Mouse (Mus musculus) erythroblast, adult 5-6 weeks (primary cell): ENCODE results near the gene Mmp11. TPM values are rescaled to one million over a fixed set of nuclear protein-coding genes. Genes with fewer than 3 reads are reported as not detected.
A peak's percentile ranks its signal among the peaks of the same experiment; 100 is the strongest.

ENCODE experiments used
- ATAC-seq: replicated peaks from 2 replicates; pipeline ENCODE4 v1.8.0; 2016; ENCODE audit warnings: moderate number of reproducible peaks, mild to moderate bottlenecking, moderate TSS enrichment, inconsistent platforms; ENCODE audit not compliant: poor library complexity, low FRiP score, severe bottlenecking
- total RNA-seq, 2 experiments: library from RNA; stranded (forward) in 1 of 2; stranded (reverse) in 1 of 2; fragments of 150-400 nt in 1 of 2; fragments of 200-764, 138-1000 nt in 1 of 2; gene quantifications; 2 replicates each; pipeline versions ENCODE4 v1.2.3 to v1.2.4; 2015 to 2017; ENCODE audit warnings: low replicate concordance in 2 of 2

Mmp11 gene
- total RNA-seq, 2 experiments from 2014 or later, result not detected

DNA sequence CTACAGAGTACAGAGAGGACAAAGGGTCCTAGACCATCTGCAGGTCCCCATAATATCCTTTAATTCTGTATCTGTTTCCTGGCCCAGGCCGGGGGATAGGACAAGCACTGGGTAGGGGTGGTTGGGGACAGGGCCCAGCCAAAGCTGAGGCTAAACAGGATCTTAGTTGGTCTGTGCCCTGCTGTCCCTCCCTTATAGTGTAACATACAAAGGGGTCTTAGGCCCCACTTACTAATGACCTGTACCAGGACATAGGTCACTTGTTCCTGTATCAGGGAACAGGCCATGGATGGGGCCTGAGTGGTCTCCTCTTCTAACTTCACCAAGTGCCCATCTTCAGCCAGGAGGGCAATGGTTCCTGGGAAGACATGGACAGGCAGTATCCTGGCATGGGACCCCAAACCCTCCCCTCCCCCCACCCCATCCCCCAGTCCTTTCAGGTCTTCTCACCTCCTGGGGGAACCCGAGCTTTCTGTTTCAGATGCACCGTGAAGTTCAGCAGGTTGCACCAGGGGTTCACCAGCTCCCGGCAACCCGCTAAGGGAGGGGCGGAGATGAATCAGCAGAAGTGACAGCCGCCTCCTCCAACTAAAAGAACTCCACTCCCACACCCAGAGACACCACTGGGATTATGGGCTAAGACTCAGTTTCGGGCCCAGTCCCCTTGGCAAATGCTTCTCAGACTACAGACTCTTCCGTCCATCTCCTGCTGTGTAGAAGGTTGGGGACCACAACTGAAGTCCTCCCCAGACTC lies 3.4 kb upstream of the Mmp11 start:
- peak; percentile 82 for ATAC-seq

DNA sequence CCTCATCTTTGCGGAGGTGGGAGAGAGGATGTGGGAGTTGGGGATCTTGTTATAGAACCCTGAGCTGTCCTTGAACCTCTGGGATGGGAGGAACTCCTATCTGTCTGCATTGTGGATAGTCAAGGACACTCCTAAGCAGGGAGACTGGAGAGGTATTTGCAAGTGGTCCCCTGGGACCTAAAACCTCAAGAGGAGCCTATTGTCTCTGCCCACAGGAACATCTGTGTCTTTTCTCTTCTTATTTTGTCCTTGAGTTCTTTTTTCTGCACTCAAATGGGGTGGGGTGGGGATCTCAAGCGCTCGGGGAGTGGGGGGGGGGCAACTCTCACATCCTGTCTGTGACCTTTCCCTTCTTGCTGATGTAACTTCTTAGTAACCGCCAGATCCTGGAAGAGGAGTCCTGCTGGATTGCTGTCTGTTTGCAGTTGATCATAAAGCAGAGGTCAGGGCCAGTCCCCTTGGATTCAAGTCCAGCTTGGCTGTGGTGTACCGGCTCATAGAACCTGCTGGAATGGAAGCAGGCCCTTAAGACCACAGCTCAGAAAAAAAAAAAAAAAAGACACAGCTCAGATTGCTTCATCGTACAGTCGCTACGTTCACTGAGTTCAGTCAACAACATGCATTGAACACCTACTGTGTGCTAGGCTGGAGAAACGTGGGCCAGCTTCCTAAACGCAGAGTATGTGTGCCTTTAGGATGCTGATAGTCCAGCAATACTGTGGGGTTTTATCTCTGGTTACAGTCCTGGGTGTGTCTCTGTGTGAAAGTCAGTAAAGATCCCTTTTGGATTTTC lies 1.8 kb upstream of the Mmp11 start:
- peak; percentile 56 for ATAC-seq

DNA sequence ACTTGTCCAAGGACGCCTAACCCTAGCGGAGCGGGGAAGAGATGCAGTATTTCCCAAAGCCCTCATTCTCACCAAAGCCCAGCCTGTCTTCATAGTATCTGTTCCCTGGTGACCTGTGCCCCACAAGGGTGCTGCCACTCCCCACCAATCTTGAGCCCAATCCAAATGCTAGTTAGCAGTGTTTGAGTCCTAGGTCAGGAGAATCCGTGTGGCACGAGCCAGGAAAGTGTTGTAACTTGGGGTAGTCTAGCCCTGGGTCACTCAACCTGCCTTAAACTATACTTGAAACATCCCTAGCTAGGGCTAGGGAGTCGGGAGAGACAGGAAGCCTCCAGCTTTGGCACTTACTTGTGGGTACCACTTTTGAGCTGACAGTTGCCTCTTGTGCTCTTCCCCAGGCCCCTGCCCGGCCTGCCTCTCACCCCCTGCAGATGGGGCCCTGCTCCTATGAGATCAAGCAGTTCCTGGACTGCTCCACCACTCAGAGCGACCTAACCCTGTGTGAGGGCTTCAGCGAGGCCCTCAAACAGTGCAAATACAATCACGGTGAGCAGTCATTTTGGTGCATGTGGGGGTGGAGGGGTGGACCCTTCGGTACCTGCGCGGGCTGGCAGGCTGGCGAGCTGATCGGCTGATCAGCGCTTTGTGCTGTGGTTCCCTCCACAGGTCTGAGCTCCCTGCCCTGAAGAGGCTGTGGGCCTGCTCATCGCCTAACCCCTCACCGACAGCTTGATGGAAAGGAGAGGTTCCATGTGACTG lies 792 bp upstream of the Mmp11 start:
- no peak for ATAC-seq

DNA sequence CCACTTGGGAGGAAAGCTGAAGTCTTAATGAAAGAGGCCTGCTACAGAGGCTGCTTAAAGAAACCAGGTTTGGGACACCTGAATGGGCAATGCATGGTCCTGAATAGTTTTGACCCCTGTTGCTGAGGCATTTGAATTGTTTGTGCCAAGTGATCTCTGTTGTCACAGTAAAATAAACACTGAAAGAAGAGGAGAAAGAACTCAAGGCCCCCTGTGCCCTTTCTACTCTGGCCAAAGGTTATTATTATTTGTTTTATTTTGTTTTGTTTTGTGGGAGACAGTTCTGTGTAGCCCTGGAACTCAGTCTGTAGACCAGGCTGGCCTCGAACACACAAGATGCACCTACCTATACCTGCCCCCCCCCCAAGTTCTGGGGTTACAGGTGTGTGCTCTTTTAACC lies 1.3 kb downstream of the Mmp11 start:
- no peak for ATAC-seq

DNA sequence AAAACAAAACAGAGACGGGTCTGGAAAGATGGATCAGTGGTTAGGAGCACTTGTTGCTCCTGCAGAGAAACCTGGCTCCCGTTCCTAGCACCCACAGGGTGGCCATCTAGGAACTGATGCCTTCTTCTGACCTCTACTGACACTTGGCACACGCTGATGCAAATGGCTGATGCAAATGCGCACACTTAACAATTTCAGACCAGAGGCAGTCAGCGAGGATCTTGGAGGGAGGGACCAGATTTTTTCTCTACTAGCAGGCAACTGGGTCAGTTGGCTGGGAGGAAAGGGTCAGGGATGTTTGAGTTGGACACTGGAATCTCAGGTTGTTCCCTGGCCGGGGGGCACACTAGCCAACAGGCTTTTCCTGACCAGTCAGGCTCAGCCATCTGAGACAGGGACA lies 3.4 kb downstream of the Mmp11 start, which contains the start of gene Chchd10:
Chchd10 (plus strand) TSS at position 240 of the 400 bp plus-strand sequence.
- ATAC-seq, result no peak

DNA sequence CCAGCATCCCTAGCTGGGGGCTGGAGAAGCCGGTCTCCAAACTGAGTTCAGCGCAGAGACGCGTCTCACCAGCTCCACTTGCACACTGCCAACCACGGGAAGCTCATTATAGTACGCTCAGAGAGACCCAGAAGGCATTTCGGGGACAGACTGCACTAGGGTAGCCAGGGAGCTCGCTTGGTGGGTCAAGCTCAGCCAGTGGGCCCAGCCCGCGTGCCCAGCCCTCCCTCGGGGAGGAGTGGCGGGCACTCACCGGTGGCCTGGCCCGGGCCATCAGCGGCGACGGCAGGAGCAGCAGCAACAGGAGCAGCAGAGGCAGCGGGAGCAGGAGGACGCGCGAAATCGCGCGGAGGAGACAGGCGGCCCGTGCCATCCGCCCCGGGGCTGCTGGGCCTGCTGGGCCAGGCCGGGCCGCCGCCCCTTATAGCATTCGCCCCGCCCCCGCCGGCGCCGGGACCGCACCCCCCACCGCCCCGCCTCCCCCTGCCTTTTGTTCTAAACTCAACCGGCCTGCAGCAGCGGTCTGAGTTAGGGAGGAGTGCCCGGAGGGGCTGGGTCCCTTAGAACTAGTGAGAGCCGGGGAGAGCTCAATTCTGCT lies 4.1 kb downstream of the Mmp11 start:
- no peak for ATAC-seq

DNA sequence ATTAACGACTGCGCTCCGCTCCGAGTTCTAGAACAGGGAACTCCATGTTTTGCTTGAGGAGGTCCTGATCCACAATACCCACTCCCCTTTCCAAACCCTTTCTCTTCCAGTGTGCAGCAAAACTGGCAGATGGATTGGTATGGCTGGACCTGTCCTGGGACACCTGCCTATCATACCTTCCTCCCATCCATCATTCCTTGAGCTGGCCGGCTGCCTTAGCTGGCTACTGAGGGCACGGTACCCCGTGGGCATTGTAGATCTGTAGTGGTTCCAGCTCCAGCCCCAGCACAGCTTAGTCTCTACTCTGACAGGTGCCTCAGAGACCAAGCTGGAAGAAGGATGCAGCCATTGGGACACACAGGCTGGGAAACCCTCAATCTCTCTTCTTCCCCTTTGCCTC lies 5.0 kb downstream of the Mmp11 start:
- ATAC-seq, result no peak

DNA sequence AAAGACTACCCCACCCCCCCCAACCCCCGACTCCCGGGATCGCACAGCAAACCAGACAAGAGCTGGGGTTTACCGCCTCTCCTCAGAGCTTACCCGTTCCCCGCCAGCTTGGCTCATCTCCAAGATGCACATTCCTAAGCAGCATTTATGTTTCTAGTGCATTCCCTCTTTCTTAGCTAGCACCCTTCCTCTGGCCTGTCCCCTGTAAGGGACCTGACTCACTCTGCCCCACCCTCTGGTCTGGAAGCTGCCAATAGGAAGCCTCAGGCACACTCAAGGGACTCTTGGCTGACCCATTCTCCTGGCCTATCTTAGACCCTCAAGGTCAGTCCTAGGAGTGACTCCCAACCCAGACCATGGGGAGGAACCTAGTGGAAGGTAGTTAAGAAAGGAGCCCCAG lies 6.0 kb downstream of the Mmp11 start:
- no peak for ATAC-seq

DNA sequence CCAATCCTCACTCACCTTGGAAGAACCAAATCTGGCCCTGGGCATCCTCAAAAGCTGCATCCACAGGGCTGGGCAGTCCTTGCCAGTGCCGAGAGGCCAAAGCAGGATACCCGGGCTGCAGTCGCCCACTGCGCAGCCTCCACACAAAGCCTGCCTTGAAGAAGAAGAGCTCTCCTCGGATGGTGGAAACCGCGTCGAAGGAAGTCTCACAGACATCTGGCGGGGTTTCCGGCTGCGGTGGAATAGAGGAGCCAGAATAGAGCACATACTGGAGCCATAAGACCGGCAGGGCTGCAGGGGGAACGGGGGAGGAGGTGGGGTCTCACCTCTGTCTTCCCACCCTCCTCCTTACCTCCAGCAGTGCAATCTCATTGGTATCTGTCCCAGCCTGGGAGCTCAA lies 9.9 kb downstream of the Mmp11 start:
- ATAC-seq, result no peak

DNA sequence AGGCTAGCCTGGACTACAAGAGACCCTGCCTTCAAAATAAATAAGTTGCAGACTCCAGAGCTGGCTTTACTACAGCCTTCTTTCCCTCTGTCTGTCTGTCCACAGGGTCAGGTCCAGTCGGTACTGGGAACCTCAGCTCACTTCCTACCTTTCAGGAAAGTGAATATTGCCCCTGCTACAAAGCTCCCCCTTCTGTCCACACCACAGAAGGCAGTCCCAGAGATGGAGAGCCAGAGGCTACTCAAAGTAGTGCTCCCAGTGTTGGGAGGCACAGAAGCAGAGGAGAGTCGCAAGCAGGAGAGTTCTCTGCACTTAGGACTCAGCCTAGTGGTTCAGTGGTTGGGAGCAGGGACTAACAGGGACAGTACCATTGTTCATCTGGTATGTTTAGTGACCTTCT lies 12.0 kb downstream of the Mmp11 start:
- ATAC-seq, result no peak

DNA sequence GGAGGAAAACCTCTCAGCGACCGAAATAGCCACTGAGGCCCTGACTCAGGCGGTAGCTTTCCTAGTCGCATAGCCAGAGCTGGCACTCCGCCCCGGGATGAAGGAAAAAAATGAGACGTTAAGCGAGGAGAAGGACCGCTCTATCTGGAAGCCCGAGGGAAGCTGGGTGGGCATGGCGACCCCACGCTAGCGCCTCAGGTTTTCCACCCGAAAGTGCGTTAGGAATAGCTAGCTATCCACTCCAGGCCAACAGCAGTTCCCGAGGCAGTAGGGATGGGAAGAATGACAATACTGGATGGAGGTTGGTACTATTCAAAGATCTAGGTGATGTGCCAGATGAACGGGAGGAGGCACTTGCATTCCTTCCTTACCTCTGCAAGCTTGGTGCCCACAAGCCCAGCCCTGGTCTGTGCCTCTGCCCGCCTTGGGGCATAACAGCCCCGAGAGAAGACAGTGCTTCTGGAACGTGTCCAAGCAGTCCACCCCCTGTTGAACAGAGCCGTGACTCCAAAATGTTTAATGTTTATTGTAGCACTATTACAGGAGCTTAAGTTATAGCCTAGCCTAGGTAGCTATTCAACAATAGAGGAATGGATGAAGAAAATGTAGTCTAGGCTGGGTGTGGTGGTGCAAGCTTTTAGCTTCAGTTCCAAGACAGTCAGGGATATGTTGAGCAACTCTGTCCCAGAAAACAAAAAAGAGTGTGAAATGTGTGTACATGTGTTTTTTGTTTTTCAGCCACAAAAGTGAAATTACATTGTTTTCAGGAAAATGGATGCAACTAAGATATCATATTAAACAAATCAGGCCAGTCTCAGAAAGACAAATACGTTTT lies 14.4 kb downstream of the Mmp11 start:
- ATAC-seq, result peak; percentile 35

DNA sequence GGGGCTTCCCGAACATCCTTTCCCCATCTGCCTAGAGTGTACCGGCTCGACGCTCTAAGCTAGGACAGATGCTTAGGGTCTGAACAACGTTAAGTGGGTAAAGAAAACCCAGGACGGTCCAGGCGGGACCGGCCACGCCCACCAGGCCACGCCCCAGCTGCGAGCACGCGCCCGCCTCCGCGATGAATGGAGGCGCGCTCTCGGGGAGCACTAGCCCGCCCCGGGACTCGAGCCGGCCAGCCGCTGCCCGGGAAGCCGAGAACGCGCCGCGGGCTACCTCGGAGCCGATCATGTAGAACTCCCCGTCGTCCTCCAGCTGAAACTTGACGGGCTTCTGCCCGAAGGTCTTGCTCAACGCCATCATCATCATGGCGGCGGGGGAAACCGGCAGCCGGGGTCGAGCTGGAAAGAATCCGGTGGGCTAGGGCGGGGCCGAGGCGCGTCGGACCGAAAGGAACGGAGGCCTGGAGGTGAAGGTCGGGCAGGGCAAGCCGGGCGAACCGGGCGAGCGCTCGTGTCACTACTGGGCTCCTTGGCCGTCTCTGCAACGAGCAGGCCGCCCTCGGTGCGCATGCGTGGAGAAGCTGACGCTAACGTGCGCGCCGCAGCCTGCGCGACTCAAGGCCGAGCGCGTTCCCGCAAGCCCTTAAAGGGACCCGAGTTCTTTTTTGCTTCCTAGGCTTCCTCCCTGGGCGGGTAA lies 15.1 kb downstream of the Mmp11 start, which contains the start of gene Smarcb1:
Smarcb1 (minus strand) TSS at position 592 of the 700 bp plus-strand sequence.
- peak; percentile 90 for ATAC-seq

DNA sequence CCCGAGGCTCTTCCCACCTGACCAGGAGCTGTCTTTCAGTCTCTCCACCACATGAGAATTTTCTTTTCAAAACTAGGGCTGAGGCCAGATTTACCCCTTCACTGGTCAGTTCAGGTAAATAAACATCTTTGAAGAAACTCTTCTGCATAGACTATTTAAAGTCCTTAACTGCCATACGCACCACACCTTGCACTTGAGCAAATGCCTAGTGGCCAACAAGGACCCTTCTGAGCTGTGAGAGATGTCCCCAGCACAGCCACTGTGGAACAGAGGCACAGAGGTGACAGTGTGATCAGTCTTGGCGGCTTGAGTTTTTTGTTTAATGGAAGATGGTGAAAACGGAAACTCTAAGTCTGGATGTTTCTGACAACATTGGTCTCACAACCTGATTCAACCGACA lies 17.3 kb downstream of the Mmp11 start:
- ATAC-seq, result no peak

DNA sequence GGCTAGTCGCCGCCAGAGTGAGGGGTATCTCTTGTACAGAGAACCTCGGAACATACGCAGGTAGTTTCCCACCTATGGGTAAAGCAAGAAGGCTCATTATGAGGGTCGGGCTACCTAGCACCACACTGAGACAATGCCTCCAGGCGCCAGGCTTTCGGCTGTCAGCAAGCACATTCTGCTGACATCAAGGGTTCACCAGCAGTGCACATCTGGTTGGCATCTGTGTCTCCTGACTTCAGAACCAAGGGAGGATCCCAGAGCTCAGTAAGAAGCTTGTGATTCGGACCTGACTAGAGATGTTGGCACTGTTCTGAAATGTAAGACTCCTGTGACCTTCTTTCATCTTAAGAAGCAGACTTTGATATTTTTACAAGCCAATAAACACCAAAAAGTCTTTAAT lies 19.5 kb downstream of the Mmp11 start:
- no peak for ATAC-seq

DNA sequence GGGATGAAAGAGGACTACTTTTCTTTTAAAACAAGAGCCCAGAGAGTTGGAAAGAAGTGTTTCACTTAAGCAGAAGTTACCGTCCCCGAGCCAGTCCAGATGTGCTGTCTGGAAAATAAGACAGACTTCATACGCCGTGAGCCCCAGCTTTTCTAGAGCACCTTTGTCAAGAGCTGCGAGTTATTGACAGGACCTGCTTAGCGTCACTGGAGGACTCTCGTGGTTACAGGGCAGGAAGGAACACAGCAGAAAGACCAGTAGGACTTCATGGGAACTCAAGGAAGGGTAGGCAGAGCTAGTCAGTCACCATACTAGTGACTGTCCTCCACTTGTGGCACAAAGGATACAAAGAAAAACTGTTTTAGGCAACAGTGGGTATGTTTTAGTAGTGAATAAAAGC lies 20.7 kb downstream of the Mmp11 start:
- ATAC-seq, result no peak

DNA sequence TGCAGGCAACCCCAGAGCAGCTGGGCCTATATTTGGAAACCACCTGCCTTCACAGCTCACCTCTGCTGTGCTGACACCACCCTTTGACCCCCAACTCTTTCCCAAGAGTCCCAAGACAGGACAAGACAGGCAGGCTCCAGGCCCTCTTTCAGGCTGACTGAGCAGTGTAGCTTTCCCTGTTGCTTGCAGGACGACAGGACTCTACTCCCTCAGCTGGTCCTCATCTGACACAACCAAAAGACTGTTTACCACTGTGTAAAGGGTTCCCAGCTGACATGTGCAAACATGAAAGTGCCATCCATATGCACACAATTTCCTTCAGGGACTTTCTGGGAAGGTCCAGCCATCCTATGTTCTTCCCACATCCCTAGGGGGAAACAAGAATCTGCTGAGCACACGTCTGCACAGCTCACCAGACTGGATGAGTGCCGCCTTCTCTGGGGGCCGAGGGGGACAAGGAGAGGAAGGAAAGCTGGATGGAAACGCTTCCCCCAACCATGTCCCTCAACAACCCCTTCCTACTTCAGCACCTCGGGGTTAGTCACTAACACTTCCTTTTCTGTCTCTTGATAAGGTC lies 23.2 kb downstream of the Mmp11 start:
- ATAC-seq, result no peak

DNA sequence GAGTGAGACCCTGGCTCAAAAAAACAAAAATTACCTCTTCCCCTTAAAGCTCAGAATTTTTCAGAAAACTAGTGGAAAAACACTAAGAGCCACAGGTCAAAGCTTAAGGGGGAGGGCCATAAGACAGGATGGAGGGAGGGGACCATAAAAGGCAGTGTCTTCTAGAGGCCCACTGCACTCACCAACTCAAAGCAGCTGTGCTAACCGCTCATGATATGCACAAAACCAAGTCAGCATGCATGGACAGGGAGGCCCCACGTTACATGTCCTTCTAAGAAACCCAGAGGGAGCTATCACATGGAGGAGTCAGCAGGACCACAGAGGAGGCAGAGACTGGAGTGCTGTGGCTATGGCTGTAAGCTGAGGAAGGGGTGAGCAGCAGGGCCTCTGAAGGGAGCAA lies 25.6 kb downstream of the Mmp11 start:
- ATAC-seq, result no peak

DNA sequence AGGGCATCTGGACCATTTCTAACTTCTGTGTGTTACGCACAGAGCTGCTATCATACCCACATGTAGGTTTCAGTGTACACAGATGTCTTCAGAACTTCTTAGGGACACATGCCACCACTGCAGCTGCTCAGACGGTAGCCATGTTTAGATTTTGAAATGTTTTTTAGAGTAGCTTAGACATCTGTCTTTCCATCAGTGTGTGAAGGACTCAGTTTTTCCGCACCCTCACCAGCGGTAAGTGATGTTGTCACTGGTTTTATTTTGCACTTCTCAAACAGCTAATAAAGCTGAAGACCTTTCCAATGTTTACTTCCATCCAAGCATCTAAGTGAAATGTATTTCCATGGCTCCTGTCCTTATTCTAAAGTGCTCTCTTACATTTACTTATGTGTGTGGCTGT lies 29.4 kb downstream of the Mmp11 start:
- ATAC-seq, result no peak
